Mouse (Mus musculus): ENCODE measurements around the gene Gm17349. TPM values are rescaled to one million over a fixed set of nuclear protein-coding genes. Genes with fewer than 3 reads are reported as not detected.

Gm17349 gene
- total and polyA plus RNA-seq, 3 experiments, result 2.1 TPM; not detected in 2

DNA sequence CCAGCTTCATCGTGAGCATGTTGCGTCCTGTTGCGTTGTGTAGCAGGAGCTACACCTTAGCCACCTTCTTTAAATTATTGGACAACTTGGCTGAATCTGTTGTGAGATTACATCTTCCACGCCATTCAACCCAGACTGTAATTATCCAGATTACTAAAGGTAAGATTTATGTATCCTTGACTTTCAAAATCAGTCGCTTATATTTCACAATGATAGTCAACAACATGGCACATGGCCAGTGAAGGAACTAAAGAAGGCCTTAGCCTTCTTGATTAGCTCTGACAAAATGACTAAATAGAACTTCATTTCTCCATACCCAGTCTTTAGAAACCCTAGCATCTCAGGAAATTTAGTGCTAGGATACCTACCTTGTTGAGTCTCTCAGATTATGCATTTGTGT is 27.9 kb upstream of the Gm17349 start:
- H3K9me3 ChIP-seq (replicated peaks; ENCODE audit: insufficient read depth, low read length), result no peaks in the 10 kb centered on the region
- H3K27me3 ChIP-seq (ENCODE audit: control insufficient read depth in 1 of 2, insufficient read depth in 2 of 2, low read length in 2 of 2), result no peaks in the 10 kb centered on the region
- H3K9ac ChIP-seq (ENCODE audit: control insufficient read depth, low read depth, low read length, poor library complexity, severe bottlenecking), result no peak overlapping the region
- H3K4me1 ChIP-seq (ENCODE audit: control insufficient read depth in 1 of 2, insufficient read depth in 2 of 2, low read length in 2 of 2), result 0 out of 4 replicates have a peak, but pooled peaks cover 0 to 3% of the 10 kb centered on the region in 2 experiments
- DNase-seq (ENCODE audit: low read depth, low spot score), result no peak
- peaks cover 2 to 7% of the 10 kb centered on the region in 2 experiments for H3K36me3 ChIP-seq (ENCODE audit: control insufficient read depth in 1 of 2, insufficient read depth in 2 of 2, low read length in 2 of 2)
- no peak overlapping the region for H3K27ac ChIP-seq (ENCODE audit: control insufficient read depth, low read depth, low read length)
- H3K79me2 ChIP-seq (ENCODE audit: control insufficient read depth, insufficient read depth, low read length, poor library complexity), result no peaks in the 10 kb centered on the region
- no peak overlapping the region for H3K4me3 ChIP-seq (ENCODE audit: control insufficient read depth in 1 of 2, insufficient read depth in 1 of 2, low read depth in 2 of 2, low read length in 2 of 2)
- TF ChIP-seq MEF2A (IDR thresholded peaks at IDR 0.05; ENCODE audit: extremely low read depth, insufficient replicate concordance, low read depth, low read length, poor library complexity, severe bottlenecking), result no peak
- TF ChIP-seq ZNF384 (IDR thresholded peaks at IDR 0.05; ENCODE audit: low read depth, low read length), result no peak
- TF ChIP-seq GATA1 (IDR thresholded peaks at IDR 0.05; ENCODE audit: low read depth, low read length), result no peak
- no peak for TF ChIP-seq SIN3A (IDR thresholded peaks at IDR 0.05; ENCODE audit: low read length)
- TF ChIP-seq ZKSCAN1 (IDR thresholded peaks at IDR 0.05; ENCODE audit: low read depth, low read length), result no peak
- TF ChIP-seq CHD2 (IDR thresholded peaks at IDR 0.05; ENCODE audit: low read length), result no peak
- TF ChIP-seq ETS1 (IDR thresholded peaks at IDR 0.05; ENCODE audit: low read depth, low read length), result no peak
- no peak for TF ChIP-seq ZMIZ1 (IDR thresholded peaks at IDR 0.05; ENCODE audit: low read depth, low read length)
- no peak for TF ChIP-seq POLR2A (IDR thresholded peaks at IDR 0.05; ENCODE audit: control insufficient read depth in 1 of 2, insufficient read depth in 1 of 2, low read depth in 1 of 2, low read length in 2 of 2, poor library complexity in 1 of 2)
- no peak for TF ChIP-seq USF1 (IDR thresholded peaks at IDR 0.05; ENCODE audit: low read depth, low read length)
- no peak for TF ChIP-seq POLR2AphosphoS2 (IDR thresholded peaks at IDR 0.05; ENCODE audit: low read length)
- no peak for TF ChIP-seq MAFK (IDR thresholded peaks at IDR 0.05; ENCODE audit: borderline replicate concordance, low read depth, low read length)
- no peak for TF ChIP-seq MAZ (IDR thresholded peaks at IDR 0.05; ENCODE audit: low read depth, low read length)
- TF ChIP-seq SMC3 (IDR thresholded peaks at IDR 0.05; ENCODE audit: low read depth, low read length), result no peak

GRCm38 (mm10) chr15:99731678-99732077 is 26.4 kb upstream of the Gm17349 start:
- no peaks in the 10 kb centered on the region for H3K9me3 ChIP-seq (replicated peaks; ENCODE audit: insufficient read depth, low read length)
- H3K27ac ChIP-seq (ENCODE audit: control insufficient read depth, low read depth, low read length), result no peak overlapping the region
- H3K4me1 ChIP-seq (ENCODE audit: control insufficient read depth in 1 of 2, insufficient read depth in 2 of 2, low read length in 2 of 2), result 0 out of 4 replicates have a peak, but pooled peaks cover 0 to 3% of the 10 kb centered on the region in 2 experiments
- no peak for DNase-seq (ENCODE audit: low read depth, low spot score)
- no peaks in the 10 kb centered on the region for H3K27me3 ChIP-seq (ENCODE audit: control insufficient read depth in 1 of 2, insufficient read depth in 2 of 2, low read length in 2 of 2)
- H3K79me2 ChIP-seq (ENCODE audit: control insufficient read depth, insufficient read depth, low read length, poor library complexity), result peaks cover 3% of the 10 kb centered on the region
- H3K36me3 ChIP-seq (ENCODE audit: control insufficient read depth in 1 of 2, insufficient read depth in 2 of 2, low read length in 2 of 2), result peaks cover 3 to 10% of the 10 kb centered on the region in 2 experiments
- TF ChIP-seq RCOR1 (IDR thresholded peaks at IDR 0.05; ENCODE audit: low read depth, low read length), result no peak
- TF ChIP-seq NELFE (IDR thresholded peaks at IDR 0.05; ENCODE audit: low read depth, low read length), result no peak
- no peak for TF ChIP-seq KAT2A (conservative IDR thresholded peaks at IDR 0.05; ENCODE audit: low read depth, low read length)
- TF ChIP-seq POLR2AphosphoS5 (IDR thresholded peaks at IDR 0.05; ENCODE audit: borderline replicate concordance, low read depth, low read length), result no peak
- no peak for TF ChIP-seq ETS1 (IDR thresholded peaks at IDR 0.05; ENCODE audit: low read depth, low read length)
- no peak for TF ChIP-seq HCFC1 (IDR thresholded peaks at IDR 0.05; ENCODE audit: low read depth, low read length)
- no peak for TF ChIP-seq UBTF (IDR thresholded peaks at IDR 0.05; ENCODE audit: borderline replicate concordance, insufficient read depth, low read depth, low read length)
- no peak for TF ChIP-seq CHD2 (IDR thresholded peaks at IDR 0.05; ENCODE audit: low read length)
- TF ChIP-seq CHD1 (IDR thresholded peaks at IDR 0.05; ENCODE audit: low read depth, low read length), result no peak
- H3K9ac ChIP-seq (ENCODE audit: control insufficient read depth, low read depth, low read length, poor library complexity, severe bottlenecking), result no peak overlapping the region
- no peak overlapping the region for H3K4me3 ChIP-seq (ENCODE audit: control insufficient read depth in 1 of 2, insufficient read depth in 1 of 2, low read depth in 2 of 2, low read length in 2 of 2)

All from MEL (cell line).